Mouse (Mus musculus) intestine, embryonic 14.5 days (tissue): ENCODE measurements around the gene Anapc16. TPM values are rescaled to one million over a fixed set of nuclear protein-coding genes. Genes with fewer than 3 reads are reported as not detected.

Experiments
- ATAC-seq: fragments of 200-750 bp; cut with Nextera tagmentation; replicated peaks from 2 replicates; pipeline ENCODE4 v1.8.0; 2017; ENCODE audit warnings: low read depth, moderate number of reproducible peaks, moderate TSS enrichment, moderate library complexity; ENCODE audit not compliant: low FRiP score, low TSS enrichment
- DNase-seq: peaks from one replicate; pipeline ENCODE4 v3.0.0-alpha.2; 2018; ENCODE audit warnings: low spot score
- H3K27ac ChIP-seq: fragments of 300-500 bp; sonication (generic); 2 replicates; pipeline ENCODE4 v1.5.1; 2014; ENCODE audit warnings: low read depth, mild to moderate bottlenecking, control low read depth
- H3K27me3 ChIP-seq: fragments of 300-500 bp; sonication (generic); replicated peaks from 2 replicates; pipeline ENCODE4 v1.6.1; 2014; ENCODE audit warnings: low read length, control low read depth; ENCODE audit not compliant: control insufficient read depth, insufficient read depth
- H3K36me3 ChIP-seq: fragments of 300-500 bp; sonication (generic); 2 replicates; pipeline ENCODE4 v1.6.1; 2014; ENCODE audit warnings: low read length, control low read depth; ENCODE audit not compliant: control insufficient read depth, insufficient read depth
- H3K4me1 ChIP-seq: fragments of 300-500 bp; sonication (generic); replicated peaks from 2 replicates; pipeline ENCODE4 v1.6.1; 2014; ENCODE audit warnings: low read length, control low read depth, mixed read lengths; ENCODE audit not compliant: control insufficient read depth, insufficient read depth
- H3K4me2 ChIP-seq: fragments of 300-500 bp; sonication (generic); 2 replicates; pipeline ENCODE4 v1.6.1; 2014; ENCODE audit warnings: low read length
- H3K4me3 ChIP-seq: fragments of 300-500 bp; sonication (generic); 2 replicates; pipeline ENCODE4 v1.5.1; 2014; ENCODE audit warnings: low read depth, low read length, control low read depth, mixed read lengths
- H3K9ac ChIP-seq: fragments of 300-500 bp; sonication (generic); 2 replicates; pipeline ENCODE4 v1.6.1; 2014; ENCODE audit warnings: mild to moderate bottlenecking, low read length
- H3K9me3 ChIP-seq: fragments of 300-500 bp; sonication (generic); 2 replicates; pipeline ENCODE4 v1.6.1; 2016; ENCODE audit warnings: low read length, control low read depth; ENCODE audit not compliant: control insufficient read depth
- WGBS: fragments of 180-500 bp; shearing (Covaris S2); extraction: QIAGEN DNeasy Blood & Tissue Kit; methylation state at CpG from one replicate; pipeline ENCODE4 v1.1.7; 2014; 5-methylcytosine and 5-hydroxymethylcytosine counted together
- polyA plus RNA-seq: library from polyadenylated mRNA; unstranded; fragments of >200 nt; fragmentation: Nextera tagmentation; extraction: Ambion mirVana; gene quantifications from 2 replicates; pipeline ENCODE4 v1.2.1, GENCODE M21; 2014

Gene Anapc16
- polyA plus RNA-seq, 1 experiment from 2014 or later = 107 TPM

DNA sequence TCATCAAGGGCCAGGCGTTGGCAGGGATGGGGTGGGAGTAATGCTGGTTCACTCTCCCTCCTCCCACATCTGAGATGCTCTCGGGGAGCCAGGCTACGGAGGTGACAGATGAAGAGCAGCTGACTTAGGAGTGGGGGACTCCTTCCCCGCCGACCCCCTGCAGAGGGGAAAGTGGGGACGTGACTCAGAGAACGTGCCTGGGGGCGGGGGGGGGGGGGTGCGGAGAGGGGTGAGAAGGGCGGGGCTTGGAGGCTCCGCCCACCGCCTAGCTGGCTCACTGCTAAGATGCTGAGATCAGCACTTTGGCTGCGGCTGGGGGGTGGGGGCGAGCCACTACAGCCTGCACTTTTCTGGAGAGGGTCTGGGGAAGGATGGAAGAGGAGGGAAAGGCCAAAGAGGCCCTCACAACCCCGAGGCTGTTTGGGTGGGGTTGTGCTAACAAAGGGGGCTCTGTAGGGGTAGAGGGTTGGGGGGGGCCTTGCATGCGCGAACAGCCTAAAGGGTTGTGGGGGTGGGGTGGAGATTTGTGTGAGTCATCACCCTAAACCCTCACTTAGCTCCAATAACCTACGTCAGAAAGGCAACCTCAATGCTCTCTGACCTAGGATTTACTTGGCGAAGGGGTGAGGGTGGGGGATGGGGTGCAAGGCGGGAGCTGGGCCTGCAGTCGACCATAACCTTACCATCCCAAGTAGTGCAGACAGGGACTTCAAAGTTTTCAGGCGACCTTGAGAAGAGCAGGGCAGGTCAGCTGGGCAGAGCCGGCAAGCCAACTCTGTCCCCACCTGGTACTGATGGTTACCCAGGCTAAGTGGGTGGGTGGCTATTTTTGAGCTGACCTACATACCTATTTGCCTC is 38.2 kb downstream of the Anapc16 start:
- DNase-seq = peak; percentile 81
- 5% methylated on average over 21 of the region's 23 CpGs for WGBS
- peak overlapping the region; percentile 80 for H3K27ac ChIP-seq

GRCm38 (mm10) chr10:59963609-59964008 is 39.3 kb downstream of the Anapc16 start:
- Histone ChIP-seq H3K9me3 (0 out of 2 replicates have a peak, but pooled peaks cover 3% of the 10 kb centered on the region), H3K36me3 (no peaks in the 10 kb centered on the region), H3K27ac (no peak overlapping the region), H3K4me1 (peaks cover 16% of the 10 kb centered on the region), H3K4me3 (no peak overlapping the region), H3K27me3 (no peaks in the 10 kb centered on the region), H3K9ac (no peak overlapping the region), H3K4me2 (no peak overlapping the region)
- ATAC-seq (no peak), DNase-seq (no peak)
- WGBS = 53% methylated on average over 2 of the region's 2 CpGs

More for the DNA sequence above, 38.2 kb downstream of the Anapc16 start:
- H3K4me2 ChIP-seq = peak overlapping the region; percentile 40
- H3K27me3 ChIP-seq = no peaks in the 10 kb centered on the region
- H3K36me3 ChIP-seq = no peaks in the 10 kb centered on the region
- ATAC-seq = peak; percentile 70
- 0 out of 2 replicates have a peak, but pooled peaks cover 3% of the 10 kb centered on the region for H3K9me3 ChIP-seq
- peak overlapping the region; percentile 5; the same call in 1 of the 2 replicates for H3K9ac ChIP-seq
- no peak overlapping the region for H3K4me3 ChIP-seq
- H3K4me1 ChIP-seq = peaks cover 19% of the 10 kb centered on the region

DNA sequence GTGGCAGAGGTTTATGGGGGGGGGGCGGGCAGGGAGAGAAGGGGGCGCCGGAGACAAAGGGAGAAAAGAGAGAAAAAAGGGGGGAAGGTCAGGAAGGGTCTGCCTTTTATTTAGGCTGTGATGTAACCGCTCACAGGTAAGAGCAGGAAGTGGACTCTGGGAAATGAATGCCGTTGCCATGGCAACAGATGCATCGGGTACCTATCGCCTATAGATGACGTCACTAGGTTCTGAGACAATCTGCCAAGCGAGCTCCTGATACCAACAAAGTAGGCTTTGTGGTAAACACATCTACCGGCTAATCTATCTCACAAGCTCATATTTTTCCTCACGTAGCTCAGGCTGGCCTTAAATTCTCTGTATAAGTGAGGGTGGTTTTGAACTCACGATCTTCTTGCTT is 43.4 kb downstream of the Anapc16 start:
- H3K9ac ChIP-seq = no peak overlapping the region
- no peaks in the 10 kb centered on the region for H3K36me3 ChIP-seq
- DNase-seq (no peak), ATAC-seq (no peak)
- H3K4me3 ChIP-seq = no peak overlapping the region
- H3K27ac ChIP-seq = no peak overlapping the region
- H3K4me1 ChIP-seq = peaks cover 10% of the 10 kb centered on the region
- no peaks in the 10 kb centered on the region for H3K9me3 ChIP-seq
- whole genome bisulfite sequencing = 79% methylated on average over 11 of the region's 12 CpGs
- H3K4me2 ChIP-seq = no peak overlapping the region
- 0 out of 2 replicates have a peak, but pooled peaks cover 3% of the 10 kb centered on the region for H3K27me3 ChIP-seq

GRCm38 (mm10) chr10:59958458-59958857 is 44.5 kb downstream of the Anapc16 start:
- Histone ChIP-seq H3K9ac (no peak overlapping the region), H3K36me3 (no peaks in the 10 kb centered on the region), H3K27ac (no peak overlapping the region), H3K4me3 (no peak overlapping the region), H3K27me3 (0 out of 2 replicates have a peak, but pooled peaks cover 3% of the 10 kb centered on the region), H3K9me3 (no peaks in the 10 kb centered on the region), H3K4me1 (peaks cover 13% of the 10 kb centered on the region), H3K4me2 (no peak overlapping the region)
- WGBS = 54% methylated on average over 5 of the region's 5 CpGs
- DNase-seq = no peak
- ATAC-seq = no peak

GRCm38 (mm10) chr10:59957171-59958149 is 45.5 kb downstream of the Anapc16 start:
- H3K36me3 ChIP-seq = no peaks in the 10 kb centered on the region
- WGBS = 26% methylated on average over 25 of the region's 25 CpGs
- no peaks in the 10 kb centered on the region for H3K9me3 ChIP-seq
- H3K27me3 ChIP-seq = 0 out of 2 replicates have a peak, but pooled peaks cover 3% of the 10 kb centered on the region
- peaks cover 17% of the 10 kb centered on the region for H3K4me1 ChIP-seq
- no peak overlapping the region for H3K4me3 ChIP-seq
- no peak overlapping the region for H3K27ac ChIP-seq
- no peak for ATAC-seq
- DNase-seq = no peak
- H3K4me2 ChIP-seq = peak overlapping the region; percentile 22; the same call in 1 of the 2 replicates
- 0 out of 2 replicates have a peak overlapping the region, but pooled peaks have one; percentile 10 for H3K9ac ChIP-seq

- Histone ChIP-seq H3K27me3 (0 out of 2 replicates have a peak, but pooled peaks cover 3% of the 10 kb centered on the region), H3K36me3 (no peaks in the 10 kb centered on the region), H3K27ac (no peak overlapping the region), H3K9ac (no peak overlapping the region), H3K4me1 (peaks cover 18% of the 10 kb centered on the region), H3K4me2 (no peak overlapping the region), H3K4me3 (no peak overlapping the region), H3K9me3 (no peaks in the 10 kb centered on the region)
- ATAC-seq (no peak), DNase-seq (no peak)
- 68% methylated on average over 5 of the region's 5 CpGs for WGBS
These were observed 46.3 kb downstream of the Anapc16 start for GRCm38 (mm10) chr10:59956681-59957080.

DNA sequence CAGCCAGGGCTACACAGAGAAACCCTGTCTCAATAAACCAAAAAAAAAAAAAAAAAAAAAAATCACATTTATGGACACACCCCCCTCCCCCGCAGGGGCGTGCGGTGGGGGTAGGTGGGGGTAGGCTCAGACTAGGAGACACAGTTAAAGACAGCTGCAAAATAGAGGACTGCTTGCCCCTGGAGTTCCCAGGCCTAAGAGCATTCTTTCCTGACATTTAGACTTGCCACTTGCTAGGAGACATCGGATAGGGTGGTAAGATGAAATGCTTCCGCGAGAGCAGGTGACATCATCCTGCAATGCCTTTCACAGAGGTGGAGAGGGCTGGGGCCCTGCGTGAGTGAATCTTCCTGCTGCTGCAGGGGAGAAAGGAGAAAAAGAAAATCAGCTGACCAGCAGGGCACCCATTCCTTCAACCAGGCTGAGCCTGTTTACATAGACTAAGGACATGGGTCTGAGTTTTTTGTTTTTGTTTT is 49.3 kb downstream of the Anapc16 start:
- ATAC-seq = no peak

More for the DNA sequence above, 49.3 kb downstream of the Anapc16 start:
- H3K9me3 ChIP-seq = no peaks in the 10 kb centered on the region
- 25% methylated on average over 7 of the region's 7 CpGs for WGBS
- no peak overlapping the region for H3K27ac ChIP-seq
- H3K4me1 ChIP-seq = peaks cover 41% of the 10 kb centered on the region
- DNase-seq = no peak
- H3K36me3 ChIP-seq = 0 out of 2 replicates have a peak, but pooled peaks cover 5% of the 10 kb centered on the region
- no peak overlapping the region for H3K9ac ChIP-seq
- H3K4me3 ChIP-seq = no peak overlapping the region
- 0 out of 2 replicates have a peak, but pooled peaks cover 3% of the 10 kb centered on the region for H3K27me3 ChIP-seq
- H3K4me2 ChIP-seq = no peak overlapping the region
